Mouse (Mus musculus) embryonic facial prominence, embryonic 10.5 days (tissue): ENCODE results near the gene Cnot10. TPM values are rescaled to one million over a fixed set of nuclear protein-coding genes. Genes with fewer than 3 reads are reported as not detected.

Experiments
- DNase-seq: peaks from one replicate; pipeline ENCODE4 v3.0.0-alpha.2; 2017; ENCODE audit warnings: low spot score
- H3K27ac ChIP-seq: fragments of 300-500 bp; sonication (generic); replicated peaks from 2 replicates; pipeline ENCODE4 v1.5.1; 2016; ENCODE audit warnings: mild to moderate bottlenecking
- H3K27me3 ChIP-seq: fragments of 300-500 bp; sonication (generic); replicated peaks from 2 replicates; pipeline ENCODE4 v1.6.1; 2016; ENCODE audit warnings: low read depth, mild to moderate bottlenecking; ENCODE audit not compliant: poor library complexity, severe bottlenecking
- H3K36me3 ChIP-seq: fragments of 300-500 bp; sonication (generic); replicated peaks from 2 replicates; pipeline ENCODE4 v1.6.1; 2016; ENCODE audit warnings: mild to moderate bottlenecking, moderate library complexity
- H3K4me1 ChIP-seq: fragments of 300-500 bp; sonication (generic); 2 replicates; pipeline ENCODE4 v1.6.1; 2016
- H3K4me3 ChIP-seq: fragments of 300-500 bp; sonication (generic); 2 replicates; pipeline ENCODE4 v1.5.1; 2016; ENCODE audit warnings: mild to moderate bottlenecking, moderate library complexity
- H3K9me3 ChIP-seq: fragments of 300-500 bp; sonication (generic); 2 replicates; pipeline ENCODE4 v1.6.1; 2016; ENCODE audit warnings: mild to moderate bottlenecking
- WGBS: fragments of 180-500 bp; shearing (Covaris S2); methylation state at CpG from one replicate; pipeline ENCODE4 v1.1.7; 2016; 5-methylcytosine and 5-hydroxymethylcytosine counted together
- polyA plus RNA-seq: library from polyadenylated mRNA; unstranded; fragments of >200 nt; fragmentation: Nextera tagmentation; extraction: Ambion mirVana; gene quantifications from 2 replicates; pipeline ENCODE4 v1.2.1, GENCODE M21; 2016

Gene Cnot10
- polyA plus RNA-seq, result 73.2 and 74.3 TPM in 2 replicates

DNA sequence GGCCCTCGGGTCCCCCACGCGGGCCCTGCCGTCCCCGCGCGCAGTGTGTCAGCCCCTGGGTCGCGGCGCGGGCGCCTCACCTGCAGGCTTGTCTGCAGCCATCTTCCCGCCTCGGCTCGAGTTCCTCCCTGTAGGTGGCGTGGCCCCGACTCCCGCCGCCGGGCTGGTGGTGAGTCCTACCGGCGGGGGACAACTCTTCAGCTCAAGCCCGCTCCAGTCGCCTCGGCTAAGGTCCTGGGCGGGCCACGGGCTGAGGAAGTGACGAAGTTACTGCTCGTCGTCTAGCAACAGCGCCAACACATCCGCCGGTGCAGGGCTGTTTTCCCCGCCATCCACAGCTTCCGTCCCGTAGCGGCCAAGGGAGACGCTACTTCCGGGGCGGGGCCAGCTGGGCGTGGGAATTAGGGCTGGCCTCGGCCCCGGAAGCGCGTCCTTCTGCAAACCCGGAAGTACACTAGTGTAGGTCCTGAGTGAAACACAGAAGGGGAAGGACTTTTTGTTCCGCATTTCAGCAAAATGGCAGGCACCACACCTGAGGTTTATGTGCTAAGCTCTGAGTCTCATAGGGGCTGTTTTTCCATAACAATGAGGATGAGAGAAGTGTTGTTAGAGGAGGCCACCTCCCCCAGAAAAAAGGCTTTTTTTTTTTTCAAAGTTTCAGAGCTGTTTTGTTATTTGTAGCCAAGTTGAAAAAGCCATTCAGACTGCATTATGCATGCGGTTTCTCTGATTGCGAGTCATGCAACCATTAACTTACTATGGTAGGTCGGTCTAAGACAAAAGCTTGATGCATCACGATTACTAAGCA lies at the start of gene Cnot10:
Gene Cnot10 (minus strand): TSS at position 346 of the 808 bp plus-strand sequence.
- peaks cover 18% of the 10 kb centered on the region for H3K4me1 ChIP-seq
- peak within 1 kb of the TSS; percentile 90 for H3K27ac ChIP-seq
- 3% methylated on average over 51 of the region's 51 CpGs for WGBS
- H3K4me3 ChIP-seq, result peak within 1 kb of the TSS; percentile 95
- H3K36me3 ChIP-seq, result peaks cover 28% of the 10 kb centered on the region
- peaks cover 16% of the 10 kb centered on the region for H3K27me3 ChIP-seq
- DNase-seq, result peak; percentile 99
- no peaks in the 10 kb centered on the region for H3K9me3 ChIP-seq

DNA sequence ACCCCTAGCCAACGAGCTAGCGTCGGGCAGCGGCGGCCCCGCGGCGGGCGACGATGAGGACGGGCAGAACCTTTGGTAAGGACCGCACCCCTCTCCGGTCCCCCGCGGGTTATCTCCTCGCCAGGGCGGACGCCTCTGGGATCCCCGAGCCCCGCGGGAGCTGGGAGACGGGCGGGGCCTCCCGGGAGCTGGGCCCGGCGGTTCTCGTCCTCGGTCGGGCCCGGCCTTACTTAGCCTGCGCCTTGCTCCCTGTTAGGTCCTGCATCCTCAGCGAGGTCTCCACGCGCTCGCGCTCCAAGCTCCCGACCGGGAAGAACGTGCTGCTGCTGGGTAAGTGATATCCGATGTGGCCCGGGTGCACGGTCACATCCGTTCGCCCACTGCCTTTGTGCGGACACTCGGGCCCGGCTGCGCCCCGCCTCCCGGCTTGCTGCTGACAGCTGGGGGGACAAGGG lies 49.0 kb upstream of the Cnot10 start:
- DNase-seq, result peak; percentile 67
- peak overlapping the region; percentile 97 for H3K4me3 ChIP-seq
- no peaks in the 10 kb centered on the region for H3K27me3 ChIP-seq
- peaks cover 34% of the 10 kb centered on the region for H3K4me1 ChIP-seq
- H3K9me3 ChIP-seq, result no peaks in the 10 kb centered on the region
- peak overlapping the region; percentile 95 for H3K27ac ChIP-seq
- WGBS, result under 1% methylated on average over 50 of the region's 50 CpGs
- peaks cover 30% of the 10 kb centered on the region for H3K36me3 ChIP-seq

DNA sequence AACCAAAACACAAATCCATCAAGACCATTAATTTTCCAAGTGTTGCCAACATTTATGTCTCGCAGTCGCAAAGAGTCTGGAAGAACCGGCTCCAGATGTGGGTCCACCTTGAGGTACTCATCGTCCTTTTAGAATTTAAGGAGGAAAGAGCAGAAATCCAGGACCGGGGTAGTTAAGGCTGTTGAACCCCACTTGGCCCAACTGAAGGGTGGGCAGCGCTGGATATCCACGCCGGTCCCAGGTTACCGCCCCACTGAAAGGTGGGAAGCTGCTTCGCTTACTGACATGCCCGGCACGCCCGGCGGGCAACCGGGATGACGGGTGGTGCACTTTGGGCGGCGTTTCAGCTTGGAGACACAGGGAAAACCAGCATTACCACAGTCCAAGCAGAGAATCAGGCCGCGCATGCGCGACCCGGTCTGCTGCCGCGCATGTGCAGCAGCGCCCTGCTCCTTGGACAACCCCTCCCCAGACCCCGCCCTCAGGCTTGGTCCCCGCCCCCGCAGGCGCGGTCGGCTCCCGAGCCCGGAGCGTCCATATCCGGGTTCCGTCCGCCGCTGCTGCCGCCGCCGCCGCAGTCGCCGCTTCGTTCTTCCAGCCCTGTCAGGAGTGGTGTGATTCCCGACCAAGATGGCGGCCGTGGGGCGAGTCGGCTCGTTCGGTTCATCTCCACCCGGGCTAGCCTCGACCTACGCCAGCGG lies 48.4 kb upstream of the Cnot10 start, which contains the start of gene Dync1li1:
Gene Dync1li1 (plus strand): TSS at position 539 of the 701 bp plus-strand sequence.
- peaks cover 24% of the 10 kb centered on the region for H3K36me3 ChIP-seq
- peak within 1 kb of the TSS; percentile 95 for H3K27ac ChIP-seq
- H3K4me3 ChIP-seq, result peak within 1 kb of the TSS; percentile 97
- H3K27me3 ChIP-seq, result no peaks in the 10 kb centered on the region
- peak; percentile 98 for DNase-seq
- no peaks in the 10 kb centered on the region for H3K9me3 ChIP-seq
- WGBS, result under 1% methylated on average over 57 of the region's 57 CpGs
- H3K4me1 ChIP-seq, result peaks cover 34% of the 10 kb centered on the region

DNA sequence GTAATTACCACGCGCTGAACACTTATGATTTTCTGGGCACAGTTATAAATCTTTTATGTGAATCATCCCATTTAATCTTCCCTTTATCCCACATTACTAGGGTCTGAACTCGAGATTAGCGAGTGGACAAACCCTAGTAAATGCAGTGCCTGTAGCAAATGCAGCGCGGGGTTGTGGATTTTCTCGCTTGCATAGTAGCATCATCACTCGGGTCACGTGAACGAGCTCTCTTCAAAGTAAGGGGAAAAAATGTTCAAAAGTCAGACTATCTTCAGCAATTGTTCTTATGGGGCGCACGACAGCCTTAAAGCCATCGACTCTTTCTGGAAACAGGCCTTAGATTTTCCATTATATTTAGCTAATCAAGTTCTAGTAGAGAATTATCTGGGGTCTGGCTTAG lies 47.7 kb upstream of the Cnot10 start:
- Histone ChIP-seq H3K27ac (0 out of 2 replicates have a peak overlapping the region, but pooled peaks have one; percentile 95), H3K36me3 (peaks cover 17% of the 10 kb centered on the region), H3K4me1 (peaks cover 34% of the 10 kb centered on the region), H3K27me3 (no peaks in the 10 kb centered on the region), H3K4me3 (peak overlapping the region; percentile 97), H3K9me3 (no peaks in the 10 kb centered on the region)
- DNase-seq, result no peak
- WGBS, result 81% methylated on average over 13 of the region's 13 CpGs

DNA sequence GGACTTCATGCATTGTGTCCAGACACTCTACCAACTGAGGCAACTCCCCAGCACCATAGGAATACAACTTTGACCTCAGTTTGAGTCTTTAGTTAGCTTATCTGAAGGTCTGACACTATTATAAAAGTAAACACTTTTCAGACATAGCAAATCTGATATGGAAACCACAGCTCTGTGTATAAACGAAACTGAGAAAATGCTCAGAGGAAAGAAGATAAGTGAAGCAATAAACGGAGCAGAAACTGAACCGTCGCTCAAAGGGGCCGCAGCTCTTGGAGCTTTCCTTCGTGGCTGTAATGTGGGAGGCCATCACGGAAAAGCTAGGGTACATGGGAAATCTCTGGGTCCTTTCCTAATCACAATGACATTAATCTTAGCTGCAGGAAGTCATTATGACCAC lies 46.3 kb upstream of the Cnot10 start:
- Histone ChIP-seq H3K4me3 (no peak overlapping the region), H3K9me3 (no peaks in the 10 kb centered on the region), H3K27ac (no peak overlapping the region), H3K27me3 (no peaks in the 10 kb centered on the region), H3K4me1 (peaks cover 32% of the 10 kb centered on the region), H3K36me3 (peaks cover 4% of the 10 kb centered on the region)
- DNase-seq, result no peak
- 92% methylated on average over 7 of the region's 7 CpGs for WGBS

DNA sequence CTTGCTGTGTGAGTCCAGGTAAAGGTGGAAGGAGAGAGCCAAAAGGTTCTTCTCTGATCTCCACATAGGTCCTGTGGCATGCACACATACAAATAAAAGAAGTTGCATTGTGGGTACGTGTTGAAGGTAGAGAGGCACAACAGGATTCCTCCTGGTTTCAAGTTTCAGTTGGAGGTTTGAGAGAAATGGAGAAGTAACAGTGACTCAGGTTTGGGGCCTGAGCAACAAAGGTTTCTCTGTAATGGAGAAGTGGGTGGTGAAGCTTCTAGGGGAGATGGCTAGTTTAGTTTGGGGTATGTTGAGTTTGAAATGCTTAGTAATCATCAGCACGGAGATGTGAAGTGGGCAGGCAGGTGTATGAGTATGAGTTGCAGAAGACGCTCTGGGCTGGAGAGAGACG lies 42.2 kb upstream of the Cnot10 start:
- Histone ChIP-seq H3K27me3 (no peaks in the 10 kb centered on the region), H3K4me3 (no peak overlapping the region), H3K27ac (no peak overlapping the region), H3K4me1 (no peaks in the 10 kb centered on the region), H3K36me3 (no peaks in the 10 kb centered on the region), H3K9me3 (no peaks in the 10 kb centered on the region)
- 88% methylated on average over 4 of the region's 4 CpGs for WGBS
- no peak for DNase-seq

DNA sequence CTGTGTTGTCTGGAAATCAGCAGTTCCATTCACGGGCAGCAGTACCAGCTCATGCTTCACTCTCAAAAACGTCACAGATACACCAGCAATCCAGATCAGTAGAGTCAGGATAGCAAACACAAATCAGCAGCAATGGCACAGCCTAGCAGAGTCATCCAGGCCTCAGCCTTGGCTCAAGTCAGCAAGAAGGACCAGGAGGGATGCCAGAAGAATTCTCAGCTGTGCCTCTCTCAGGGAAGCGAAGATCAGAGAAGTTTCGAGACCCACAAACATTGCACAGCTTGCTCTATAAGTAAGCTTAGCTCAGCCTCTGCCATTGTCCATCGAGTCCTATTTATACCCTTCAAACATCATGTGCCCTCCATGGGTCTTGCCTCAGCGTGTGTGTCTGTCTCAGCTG lies 40.5 kb upstream of the Cnot10 start:
- H3K27me3 ChIP-seq, result no peaks in the 10 kb centered on the region
- no peak overlapping the region for H3K27ac ChIP-seq
- no peaks in the 10 kb centered on the region for H3K36me3 ChIP-seq
- no peaks in the 10 kb centered on the region for H3K9me3 ChIP-seq
- H3K4me3 ChIP-seq, result no peak overlapping the region
- DNase-seq, result no peak
- H3K4me1 ChIP-seq, result no peaks in the 10 kb centered on the region
- 86% methylated on average over 6 of the region's 6 CpGs for WGBS

DNA sequence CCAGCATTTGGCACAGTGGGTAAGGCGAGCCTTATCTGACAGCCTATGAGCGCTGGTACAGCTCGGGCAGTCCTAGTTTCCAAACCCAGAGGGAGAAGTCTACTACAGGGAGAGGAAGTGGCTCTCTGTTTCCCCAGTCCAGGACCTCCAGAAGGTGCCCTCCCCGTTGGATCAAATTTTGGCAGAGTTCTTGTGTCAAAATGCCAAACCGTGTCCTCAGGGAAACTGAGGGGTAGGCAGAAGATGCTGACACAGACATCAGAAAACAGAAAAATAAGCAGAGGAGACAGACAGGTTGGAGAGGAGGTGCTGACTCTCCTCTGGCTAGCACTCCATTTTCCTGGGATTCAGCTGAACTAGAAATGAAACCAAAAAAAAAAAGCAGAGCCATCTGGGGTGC lies 40.0 kb upstream of the Cnot10 start:
- no peak overlapping the region for H3K4me3 ChIP-seq
- no peaks in the 10 kb centered on the region for H3K36me3 ChIP-seq
- no peaks in the 10 kb centered on the region for H3K4me1 ChIP-seq
- no peaks in the 10 kb centered on the region for H3K9me3 ChIP-seq
- WGBS, result 83% methylated on average over 5 of the region's 5 CpGs
- no peaks in the 10 kb centered on the region for H3K27me3 ChIP-seq
- no peak for DNase-seq
- H3K27ac ChIP-seq, result no peak overlapping the region

DNA sequence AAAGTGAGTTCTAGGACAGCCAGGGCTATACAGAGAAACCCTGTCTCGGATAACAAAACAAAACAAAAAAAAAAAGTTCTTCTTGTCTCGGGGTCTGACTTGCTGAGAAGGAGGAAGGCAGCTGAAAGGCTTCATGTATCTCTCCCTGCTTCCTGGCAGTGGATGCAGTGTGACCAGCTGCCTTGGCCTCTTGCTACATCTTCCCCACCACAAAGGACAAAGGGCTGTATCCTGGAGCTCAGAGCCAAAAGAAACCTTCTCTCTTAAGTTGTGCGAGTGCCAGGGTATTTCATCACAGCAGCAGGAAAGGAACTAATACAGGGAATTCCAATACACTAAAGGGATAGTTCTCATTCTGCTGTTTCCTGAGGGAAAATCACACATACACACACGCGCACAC lies 38.6 kb upstream of the Cnot10 start:
- WGBS, result 83% methylated on average over 5 of the region's 5 CpGs

DNA sequence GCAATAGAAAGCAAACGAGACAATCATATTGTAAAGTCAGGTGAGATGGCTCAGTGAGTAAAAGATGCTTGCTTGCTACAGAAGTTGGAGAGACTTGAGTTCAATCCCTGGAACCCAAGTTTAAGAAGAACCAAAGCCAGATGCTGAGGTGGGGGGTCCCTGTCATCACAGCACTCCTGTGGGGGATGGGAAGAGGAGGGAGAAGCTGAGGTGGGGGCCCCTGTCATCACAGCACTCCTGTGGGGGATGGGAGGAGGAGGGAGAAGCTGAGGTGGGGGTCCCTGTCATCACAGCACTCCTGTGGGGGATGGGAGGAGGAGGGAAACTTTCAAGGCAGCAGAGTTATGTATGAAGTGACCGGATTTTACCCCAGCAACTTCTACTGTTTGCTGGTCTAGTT lies 33.6 kb upstream of the Cnot10 start:
- no peak for DNase-seq
- Histone ChIP-seq H3K36me3 (no peaks in the 10 kb centered on the region), H3K9me3 (peaks cover 3% of the 10 kb centered on the region; the same call in 1 of the 2 replicates), H3K4me3 (no peak overlapping the region), H3K27ac (no peak overlapping the region; the same call in 1 of the 2 replicates), H3K27me3 (peaks cover 5% of the 10 kb centered on the region; the same call in 1 of the 2 replicates), H3K4me1 (peaks cover 14% of the 10 kb centered on the region)
- WGBS, result 56% methylated on average over 2 of the region's 2 CpGs

More for the DNA sequence above, 38.6 kb upstream of the Cnot10 start:
- no peaks in the 10 kb centered on the region for H3K36me3 ChIP-seq
- H3K27me3 ChIP-seq, result no peaks in the 10 kb centered on the region; the same call in 1 of the 2 replicates
- H3K9me3 ChIP-seq, result no peaks in the 10 kb centered on the region
- peaks cover 2% of the 10 kb centered on the region for H3K4me1 ChIP-seq
- no peak overlapping the region for H3K4me3 ChIP-seq
- H3K27ac ChIP-seq, result no peak overlapping the region
- DNase-seq, result no peak

DNA sequence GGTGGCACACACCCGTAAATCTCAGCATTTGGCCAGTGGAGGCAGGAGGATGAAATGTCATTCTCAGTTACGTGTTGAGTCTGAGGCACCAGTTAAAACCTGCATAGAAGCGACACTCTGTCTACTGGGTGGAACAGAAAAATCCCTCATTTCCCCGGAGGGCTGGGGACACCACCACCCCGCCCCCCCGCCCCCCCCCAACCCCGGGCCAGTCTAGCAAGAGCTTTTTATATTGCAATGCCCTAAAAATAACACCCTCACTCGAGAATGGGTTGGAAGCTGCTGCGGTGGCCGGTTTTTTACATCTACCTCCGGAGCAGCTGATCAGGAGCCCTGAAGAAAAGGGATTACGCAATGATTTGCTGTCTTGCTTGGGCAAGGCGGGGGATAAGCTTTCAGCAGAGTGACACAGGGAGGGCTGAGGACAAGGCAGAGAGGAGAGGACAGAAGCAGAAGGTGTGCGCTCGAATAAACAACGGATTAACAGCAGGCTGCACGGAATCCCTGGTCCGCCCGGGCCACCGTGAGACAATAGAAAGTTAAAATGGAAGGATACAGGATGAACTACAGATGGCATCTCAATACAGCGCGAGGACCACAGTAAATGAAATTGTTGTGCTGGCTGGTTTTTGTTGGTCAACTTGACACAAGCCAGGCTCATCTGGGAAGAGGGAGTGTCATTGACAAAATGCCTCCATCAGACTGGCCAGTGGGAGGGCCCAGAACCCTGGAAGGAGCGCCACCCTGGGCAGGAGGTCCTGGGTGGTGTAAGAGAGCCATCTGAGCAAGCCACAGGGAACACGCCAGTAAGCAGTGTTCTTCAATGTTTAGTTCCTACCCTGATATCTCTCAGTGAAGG lies 32.9 kb upstream of the Cnot10 start:
- 6% methylated on average over 24 of the region's 24 CpGs for WGBS
- Histone ChIP-seq H3K27me3 (peaks cover 5% of the 10 kb centered on the region; the same call in 1 of the 2 replicates), H3K27ac (peak overlapping the region; percentile 44; the same call in 1 of the 2 replicates), H3K36me3 (no peaks in the 10 kb centered on the region), H3K4me1 (peaks cover 14% of the 10 kb centered on the region), H3K4me3 (peak overlapping the region; percentile 54), H3K9me3 (peaks cover 3% of the 10 kb centered on the region; the same call in 1 of the 2 replicates)
- peak; percentile 27 for DNase-seq

DNA sequence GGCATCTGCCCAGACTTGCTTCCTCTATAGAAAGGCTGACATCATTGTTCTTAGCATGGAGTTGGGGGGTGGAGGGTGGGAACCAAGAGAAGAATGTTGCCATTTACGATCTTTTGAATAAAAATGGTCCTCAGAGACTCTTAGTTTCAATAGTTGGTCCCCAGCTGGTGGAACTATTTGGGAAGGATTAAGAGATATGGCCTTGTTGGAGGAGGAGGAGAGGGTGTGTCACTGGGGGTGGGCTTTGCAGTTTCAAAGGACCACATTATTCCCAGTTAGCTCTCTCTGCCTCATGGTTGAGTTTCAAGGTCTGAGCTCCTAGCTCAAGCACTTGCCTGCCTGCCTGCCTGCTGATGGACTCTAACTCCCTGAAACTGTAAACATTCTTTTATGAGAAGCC lies 32.0 kb upstream of the Cnot10 start:
- H3K9me3 ChIP-seq, result peaks cover 3% of the 10 kb centered on the region; the same call in 1 of the 2 replicates
- H3K27me3 ChIP-seq, result peaks cover 5% of the 10 kb centered on the region; the same call in 1 of the 2 replicates
- H3K4me3 ChIP-seq, result no peak overlapping the region
- no peak for DNase-seq
- peaks cover 14% of the 10 kb centered on the region for H3K4me1 ChIP-seq
- WGBS, result 80% methylated on average over 1 of the region's 1 CpGs
- no peak overlapping the region for H3K27ac ChIP-seq
- no peaks in the 10 kb centered on the region for H3K36me3 ChIP-seq
